Mouse (Mus musculus): ENCODE data around the gene Cstf3.
"Not testable (repeated sequence)": the region's sequence is repeated elsewhere in the genome, so short reads cannot be mapped to it uniquely, and the experiment has no call there.

Gene Cstf3

GRCm38 (mm10) chr2:104590068-104590828 is at the start of gene Cstf3:
Gene Cstf3, plus strand, starts transcription at chr2:104590523.
- peak; percentile 98 for DNase-seq (ENCODE audit: low spot score)

- not testable (repeated sequence) for DNase-seq (ENCODE audit: low spot score)
These were observed 33.6 kb upstream of the Cstf3 start for GRCm38 (mm10) chr2:104556711-104557110.

- no peak for DNase-seq (ENCODE audit: low spot score)
These were observed 32.6 kb upstream of the Cstf3 start for GRCm38 (mm10) chr2:104557722-104558121.

GRCm38 (mm10) chr2:104558326-104558725 is 32.0 kb upstream of the Cstf3 start:
- DNase-seq (ENCODE audit: low spot score), result no peak

- no peak for DNase-seq (ENCODE audit: low spot score)
These were observed 31.4 kb upstream of the Cstf3 start for GRCm38 (mm10) chr2:104558938-104559337.

GRCm38 (mm10) chr2:104559591-104560380 is 30.5 kb upstream of the Cstf3 start:
- DNase-seq (ENCODE audit: low spot score), result no peak

- DNase-seq (ENCODE audit: low spot score), result no peak
These were observed 28.9 kb upstream of the Cstf3 start for GRCm38 (mm10) chr2:104561386-104561785.

GRCm38 (mm10) chr2:104561986-104562532 is 28.3 kb upstream of the Cstf3 start:
- no peak for DNase-seq (ENCODE audit: low spot score)

- no peak for DNase-seq (ENCODE audit: low spot score)
These were observed 18.3 kb upstream of the Cstf3 start for GRCm38 (mm10) chr2:104572066-104572465.

- no peak for DNase-seq (ENCODE audit: low spot score)
These were observed 14.1 kb upstream of the Cstf3 start for GRCm38 (mm10) chr2:104576216-104576615.

GRCm38 (mm10) chr2:104578021-104578420 is 12.3 kb upstream of the Cstf3 start:
- DNase-seq (ENCODE audit: low spot score), result no peak

- no peak for DNase-seq (ENCODE audit: low spot score)
These were observed 11.3 kb upstream of the Cstf3 start for GRCm38 (mm10) chr2:104578836-104579604.

- no peak for DNase-seq (ENCODE audit: low spot score)
These were observed 10.4 kb upstream of the Cstf3 start for GRCm38 (mm10) chr2:104579784-104580446.

GRCm38 (mm10) chr2:104581281-104581879 is 8.9 kb upstream of the Cstf3 start:
- DNase-seq (ENCODE audit: low spot score), result no peak

GRCm38 (mm10) chr2:104583032-104583431 is 7.3 kb upstream of the Cstf3 start:
- no peak for DNase-seq (ENCODE audit: low spot score)

GRCm38 (mm10) chr2:104584226-104584625 is 6.1 kb upstream of the Cstf3 start:
- DNase-seq (ENCODE audit: low spot score), result no peak

- DNase-seq (ENCODE audit: low spot score), result no peak
These were observed 4.7 kb upstream of the Cstf3 start for GRCm38 (mm10) chr2:104585645-104586044.

GRCm38 (mm10) chr2:104588552-104588951 is 1.8 kb upstream of the Cstf3 start:
- no peak for DNase-seq (ENCODE audit: low spot score)

- DNase-seq (ENCODE audit: low spot score), result no peak
These were observed 450 bp downstream of the Cstf3 start for GRCm38 (mm10) chr2:104590829-104591117.

GRCm38 (mm10) chr2:104591141-104591540 is 818 bp downstream of the Cstf3 start:
- DNase-seq (ENCODE audit: low spot score), result no peak

GRCm38 (mm10) chr2:104595063-104595462 is 4.7 kb downstream of the Cstf3 start:
- DNase-seq (ENCODE audit: low spot score), result no peak

Data from ovary, postnatal 36 days (tissue).